Mouse (Mus musculus) frontal cortex, postnatal 14 days (tissue): ENCODE data around the gene Tcf12.

Experiments used
- DNase-seq, 2 experiments: peaks; one replicate each; pipeline ENCODE4 v3.0.0; 2022; ENCODE audit warnings: low spot score in 2 of 2

Gene Tcf12

GRCm38 (mm10) chr9:71805646-71806421 lies 305.8 kb downstream of the Tcf12 start:
- DNase-seq = no peak

DNA sequence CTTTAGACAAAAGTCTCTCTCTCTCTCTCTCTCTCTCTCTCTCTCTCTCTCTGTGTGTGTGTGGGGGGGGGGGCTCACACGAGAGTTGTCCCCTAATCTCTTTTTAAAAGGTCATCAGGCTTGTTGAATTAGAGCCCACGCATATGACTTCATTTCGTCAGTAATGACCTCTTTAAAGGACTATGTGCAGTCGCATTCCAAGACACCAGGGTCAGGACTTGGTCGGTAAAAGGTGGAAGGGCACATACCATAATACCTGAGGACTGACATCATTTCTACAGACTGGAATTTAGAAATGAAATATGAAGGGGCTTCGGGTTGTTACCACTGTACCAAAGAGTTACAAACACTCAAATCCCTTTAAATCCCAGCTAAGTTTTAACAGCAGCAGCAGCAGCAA lies 307.6 kb downstream of the Tcf12 start:
- DNase-seq = no peak

DNA sequence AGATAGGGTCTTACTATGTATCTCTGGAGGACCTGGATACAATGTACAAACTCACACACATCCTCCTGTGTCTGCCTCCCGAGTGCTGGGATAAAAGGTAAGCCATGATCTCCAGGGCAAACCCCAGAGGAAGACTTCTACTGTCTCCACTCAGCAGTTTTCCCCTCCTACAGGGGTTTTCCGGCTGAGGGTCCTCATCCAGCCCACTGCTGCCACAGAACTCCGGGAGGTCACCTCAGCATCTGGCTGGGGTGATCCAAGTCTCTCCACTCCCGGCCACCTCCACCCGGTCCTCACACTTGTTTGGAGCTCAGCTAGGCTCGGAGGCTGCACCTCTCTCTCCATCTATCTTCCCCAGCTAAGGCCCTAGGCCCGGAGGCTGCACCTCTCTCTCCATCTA lies 308.4 kb downstream of the Tcf12 start:
- no peak for DNase-seq

GRCm38 (mm10) chr9:71799598-71799997 lies 312.1 kb downstream of the Tcf12 start:
- no peak for DNase-seq

- no peak for DNase-seq
These were observed 313.5 kb downstream of the Tcf12 start for GRCm38 (mm10) chr9:71798176-71798575.
